Mouse (Mus musculus) spleen, adult 12 weeks (tissue): ENCODE data around the gene Dram1.
"Not testable (repeated sequence)": the region's sequence is repeated elsewhere in the genome, so short reads cannot be mapped to it uniquely, and the experiment has no call there.

ENCODE experiments used
- DNase-seq: peaks from one replicate; pipeline ENCODE4 v3.0.0; 2022; ENCODE audit warnings: low spot score

The Dram1 gene

GRCm38 (mm10) chr10:88385758-88386157, 6.9 kb upstream of the Dram1 start:
- no peak for DNase-seq

GRCm38 (mm10) chr10:88385290-88385689, 6.4 kb upstream of the Dram1 start:
- no peak for DNase-seq

DNA sequence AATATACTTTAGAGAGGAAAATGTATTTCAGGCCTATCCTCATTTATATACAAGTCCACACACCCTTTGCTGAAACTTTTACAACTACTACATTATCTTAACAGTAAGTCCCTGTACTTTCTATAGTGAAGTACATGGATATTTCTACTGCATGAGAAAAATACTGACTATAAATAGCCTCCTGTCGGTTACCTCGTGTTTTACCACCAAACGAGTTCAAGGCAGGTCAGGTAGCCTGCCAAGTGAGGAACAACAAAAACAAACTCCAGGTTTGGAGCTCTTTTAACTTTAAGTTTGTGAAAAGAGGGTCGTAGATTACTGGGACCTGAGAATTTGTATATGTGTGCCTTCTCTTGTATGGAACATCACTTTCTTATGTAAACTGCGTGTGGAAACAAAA, 5.2 kb upstream of the Dram1 start:
- DNase-seq: no peak

GRCm38 (mm10) chr10:88383479-88383878, 4.6 kb upstream of the Dram1 start:
- DNase-seq: no peak

- no peak for DNase-seq
Measured at GRCm38 (mm10) chr10:88382009-88382408, 3.1 kb upstream of the Dram1 start.

DNA sequence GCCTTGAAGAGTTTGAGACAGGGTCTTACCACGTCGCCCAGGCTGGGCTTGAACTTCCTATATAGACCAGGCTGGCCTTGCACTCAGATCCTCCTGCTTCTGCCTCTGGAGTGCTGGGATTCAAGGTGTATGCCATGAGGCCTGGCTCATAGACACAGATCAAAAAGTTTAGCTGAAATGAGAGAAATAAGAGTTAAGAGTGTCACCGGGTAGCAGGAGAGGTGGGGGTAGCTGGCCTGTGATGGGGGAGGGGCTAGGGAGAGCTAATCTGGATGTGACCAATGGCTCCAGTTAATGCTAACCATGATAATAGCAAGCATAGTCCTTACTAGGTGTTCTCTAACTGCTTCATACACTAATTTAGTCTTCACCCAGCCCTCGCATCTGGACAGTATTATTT, 2.4 kb upstream of the Dram1 start:
- DNase-seq: no peak

GRCm38 (mm10) chr10:88380430-88381060, 1.7 kb upstream of the Dram1 start:
- no peak for DNase-seq

DNA sequence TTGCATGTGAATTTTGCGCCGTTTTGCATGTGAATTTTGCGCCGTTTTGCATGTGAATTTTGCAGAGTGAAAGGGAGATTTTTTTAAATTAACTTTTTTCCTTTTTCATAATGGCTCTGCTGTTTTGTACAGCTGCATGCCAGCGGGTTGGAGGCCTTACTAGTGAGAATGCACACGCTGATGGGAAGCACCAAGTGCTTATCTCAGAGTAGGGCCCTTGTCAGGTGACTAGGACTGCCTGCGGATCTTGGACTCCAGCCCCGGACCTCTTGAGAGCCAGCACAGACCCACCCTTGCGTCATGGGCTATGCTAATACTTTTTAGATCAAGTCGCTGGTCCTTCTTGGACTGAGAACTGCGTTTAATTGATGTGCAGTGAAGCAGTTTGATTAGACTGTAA, 1.1 kb upstream of the Dram1 start:
- peak; percentile 22 for DNase-seq

GRCm38 (mm10) chr10:88377666-88378065, 1.2 kb downstream of the Dram1 start:
- DNase-seq: no peak

- peak; percentile 71 for DNase-seq
Measured at GRCm38 (mm10) chr10:88376770-88377169, 2.1 kb downstream of the Dram1 start.

DNA sequence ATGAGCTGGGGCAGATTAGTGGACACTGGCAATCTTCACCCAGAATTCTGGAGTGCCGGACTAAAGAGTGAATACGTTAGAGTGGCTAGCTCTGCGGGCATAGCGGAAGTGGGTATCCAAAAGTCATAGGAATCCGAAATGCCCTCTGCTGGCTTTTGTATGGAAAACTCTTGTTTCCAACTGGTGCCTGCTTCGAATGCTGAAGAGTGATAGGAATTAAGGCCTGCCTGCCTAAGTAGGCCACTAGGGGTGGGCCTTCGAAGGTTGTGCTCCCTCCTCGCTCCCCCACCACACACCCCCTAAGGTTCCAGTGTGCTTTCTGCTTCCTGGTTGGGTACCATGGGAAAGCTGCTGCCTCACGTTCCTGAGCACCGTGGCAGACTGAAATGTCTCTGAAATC, 3.9 kb downstream of the Dram1 start:
- no peak for DNase-seq

DNA sequence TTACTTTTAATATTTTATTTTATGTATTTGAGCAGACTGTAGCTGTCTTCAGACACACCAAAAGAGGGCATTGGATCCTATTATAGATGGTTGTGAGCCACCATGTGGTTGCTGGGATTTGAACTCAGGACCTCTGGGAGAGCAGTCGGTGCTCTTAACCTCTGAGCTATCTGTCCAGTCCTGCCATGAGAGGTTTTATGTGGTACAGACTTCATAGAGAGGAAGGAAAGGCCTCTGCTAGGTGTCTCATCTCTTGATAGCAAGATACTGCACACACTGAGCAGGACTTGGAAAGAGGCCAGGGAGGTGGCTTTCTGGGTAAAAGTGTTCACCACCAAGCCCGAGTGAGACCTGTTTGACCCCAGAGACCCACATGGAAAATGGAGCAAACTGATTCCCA, 5.9 kb downstream of the Dram1 start:
- not testable (repeated sequence) for DNase-seq

DNA sequence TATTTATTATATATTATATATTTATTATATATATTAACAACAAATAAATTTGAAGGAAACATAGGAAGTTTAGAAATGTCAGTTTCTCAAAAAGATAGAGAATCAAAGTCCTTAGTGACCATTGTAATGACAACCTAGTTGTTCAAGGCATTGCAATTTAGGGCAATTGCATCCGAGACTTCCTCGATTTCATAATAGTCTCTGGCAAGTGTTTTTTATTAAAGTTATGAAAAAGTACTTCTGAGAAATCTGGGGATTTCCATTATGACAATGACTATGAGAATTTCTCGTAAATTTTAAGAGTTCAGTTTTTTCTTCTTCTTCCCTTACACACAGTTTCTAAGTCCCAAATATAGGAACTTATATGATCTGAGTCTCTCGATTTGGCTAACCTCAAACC, 6.4 kb downstream of the Dram1 start:
- no peak for DNase-seq

DNA sequence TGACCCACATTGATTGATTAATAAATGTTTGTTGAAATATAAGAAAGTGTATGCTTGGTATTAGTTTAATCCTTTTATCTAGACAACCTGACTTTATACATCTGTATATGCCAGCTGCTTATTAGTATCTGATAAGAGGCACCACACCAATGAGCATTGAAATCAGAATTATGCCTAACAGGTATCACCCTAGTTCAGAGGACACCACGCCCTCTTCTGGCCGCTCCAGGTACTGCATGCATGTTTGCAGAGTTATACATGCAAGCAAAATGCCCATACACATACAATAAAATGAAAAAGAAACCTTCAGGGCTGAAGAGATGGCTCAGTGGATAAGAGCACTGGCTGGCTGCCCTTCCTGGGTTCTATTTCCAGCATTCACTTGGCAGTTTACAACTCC, 7.1 kb downstream of the Dram1 start:
- DNase-seq: no peak

GRCm38 (mm10) chr10:88369233-88369632, 9.6 kb downstream of the Dram1 start:
- no peak for DNase-seq

DNA sequence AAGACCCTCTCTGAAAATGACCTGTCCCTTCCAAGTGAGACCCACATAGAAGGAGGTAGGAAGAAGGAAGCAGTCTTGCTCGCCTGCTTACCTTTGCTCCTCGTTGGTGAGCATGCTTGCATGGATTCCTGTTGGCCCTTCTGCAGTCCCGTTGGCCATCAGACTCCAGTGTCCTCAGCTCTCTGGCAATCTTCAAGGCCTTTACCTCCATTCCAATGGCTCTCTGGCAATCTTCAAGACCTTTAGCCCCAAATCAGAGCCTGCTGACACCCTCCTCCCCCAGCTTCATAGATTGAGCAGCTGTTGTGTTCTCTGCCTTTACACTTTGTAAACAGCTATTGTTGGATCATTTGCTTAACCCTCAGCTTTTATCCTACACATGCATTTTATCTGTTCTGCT, 14.7 kb downstream of the Dram1 start:
- no peak for DNase-seq

- DNase-seq: no peak
Measured at GRCm38 (mm10) chr10:88362218-88362617, 16.7 kb downstream of the Dram1 start.

DNA sequence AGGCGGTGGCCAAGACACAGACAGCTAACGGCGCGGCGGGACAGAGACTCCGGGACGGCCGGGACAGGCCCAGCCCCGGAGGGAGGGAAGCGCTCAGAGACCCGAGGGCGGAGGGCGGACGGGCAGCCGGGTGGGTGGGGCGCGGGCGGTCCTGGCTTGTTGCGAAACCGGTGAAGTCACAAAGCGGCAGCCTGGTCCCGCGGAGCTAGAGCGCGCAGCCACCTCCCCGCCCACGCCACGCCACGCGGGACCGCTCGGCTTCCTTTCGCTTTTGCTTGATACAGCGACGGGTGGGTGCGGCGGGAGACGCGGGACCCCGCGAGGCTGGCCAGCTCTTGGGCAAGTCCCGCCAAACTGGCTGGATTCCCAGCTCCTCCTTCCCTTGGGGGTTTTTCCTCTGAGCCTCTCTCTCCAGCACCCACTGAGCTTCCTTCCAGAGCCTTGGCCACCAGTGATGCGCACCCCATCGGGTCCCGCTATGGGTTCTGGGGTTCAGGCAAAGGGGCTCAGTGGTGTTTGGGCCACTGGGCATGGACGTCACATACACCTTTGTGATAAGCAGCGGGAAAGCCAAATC, 21.8 kb downstream of the Dram1 start:
- peak; percentile 15 for DNase-seq

- DNase-seq: no peak
Measured at GRCm38 (mm10) chr10:88356114-88356982, 22.5 kb downstream of the Dram1 start.

DNA sequence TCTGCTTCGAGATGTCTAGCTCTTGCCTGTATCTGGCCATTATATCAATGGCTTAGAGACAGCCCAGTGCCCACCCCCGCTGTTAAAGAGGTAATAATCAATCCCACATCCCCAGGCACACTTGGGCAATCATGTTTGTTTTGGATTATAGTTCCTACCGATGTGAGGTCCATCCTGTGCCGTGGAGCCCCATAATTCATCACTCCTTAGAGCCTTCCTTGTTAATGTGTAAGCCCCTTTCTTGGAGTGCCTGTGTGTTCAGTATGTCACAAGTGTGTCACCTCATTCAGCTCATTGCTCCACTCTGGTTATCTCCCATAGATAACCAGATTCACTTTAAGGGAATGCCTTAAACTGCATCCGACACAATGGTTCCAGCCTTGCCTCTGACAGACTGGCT, 24.3 kb downstream of the Dram1 start:
- no peak for DNase-seq

DNA sequence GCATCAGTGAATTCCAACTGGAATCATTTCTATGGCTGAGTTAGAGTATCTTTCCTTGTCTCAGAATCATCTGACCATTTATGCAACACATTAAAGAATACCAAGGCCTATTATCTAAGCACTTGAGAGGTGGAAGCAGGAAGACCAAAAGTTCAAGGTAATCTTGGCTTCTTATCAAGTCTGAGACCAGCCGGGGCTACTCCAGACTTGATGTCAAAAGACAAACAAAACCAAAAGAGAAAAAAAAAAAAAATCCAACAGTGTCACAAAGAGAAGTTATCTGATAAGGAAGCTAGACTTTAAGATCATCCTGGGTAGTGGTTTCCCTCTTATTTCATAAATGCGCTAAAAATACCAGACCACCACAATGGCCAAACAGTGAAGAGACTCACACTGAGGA, 26.3 kb downstream of the Dram1 start:
- DNase-seq: no peak

GRCm38 (mm10) chr10:88351411-88352103, 27.3 kb downstream of the Dram1 start:
- DNase-seq: no peak

GRCm38 (mm10) chr10:88350687-88351086, 28.2 kb downstream of the Dram1 start:
- DNase-seq: no peak
